Mouse (Mus musculus) gastrocnemius, postnatal 25 days (tissue): ENCODE results near the gene Lenep. TPM values are rescaled to one million over a fixed set of nuclear protein-coding genes. Genes with fewer than 3 reads are reported as not detected.

Experiments
- DNase-seq: peaks from one replicate; pipeline ENCODE4 v3.0.0; 2022
- total RNA-seq, 2 experiments: library from RNA; stranded (reverse); gene quantifications; 1 replicate in 1 of 2; 2 replicates in 1 of 2; pipeline ENCODE4 v1.2.3; 2021

The Lenep gene
- total RNA-seq, 2 experiments from 2014 or later: 1.2 TPM; not detected in 1

GRCm38 (mm10) chr3:89378394-89379067 is 24.1 kb downstream of the Lenep start:
- peak; percentile 87 for DNase-seq

DNA sequence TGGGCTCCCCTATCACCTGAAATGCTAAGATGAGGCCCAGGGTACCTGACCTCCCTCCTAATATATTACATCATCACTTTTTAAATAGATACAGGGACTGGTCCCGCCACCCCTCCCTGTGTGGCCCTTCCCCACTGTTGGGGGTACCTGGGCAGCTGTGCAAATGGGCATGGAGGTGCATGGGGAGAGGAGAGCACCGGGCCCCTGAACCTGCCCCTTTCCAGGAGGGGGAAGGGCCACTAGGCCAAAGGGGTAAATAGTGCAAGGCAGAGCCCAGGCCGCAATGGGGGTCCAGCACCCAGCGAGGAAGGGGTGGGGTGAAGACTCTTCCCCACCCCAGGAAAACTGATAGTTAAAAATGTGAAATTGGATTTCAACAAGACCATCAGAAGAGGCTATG is 24.8 kb downstream of the Lenep start:
- no peak for DNase-seq

GRCm38 (mm10) chr3:89373581-89374231 is 28.9 kb downstream of the Lenep start:
- no peak for DNase-seq

DNA sequence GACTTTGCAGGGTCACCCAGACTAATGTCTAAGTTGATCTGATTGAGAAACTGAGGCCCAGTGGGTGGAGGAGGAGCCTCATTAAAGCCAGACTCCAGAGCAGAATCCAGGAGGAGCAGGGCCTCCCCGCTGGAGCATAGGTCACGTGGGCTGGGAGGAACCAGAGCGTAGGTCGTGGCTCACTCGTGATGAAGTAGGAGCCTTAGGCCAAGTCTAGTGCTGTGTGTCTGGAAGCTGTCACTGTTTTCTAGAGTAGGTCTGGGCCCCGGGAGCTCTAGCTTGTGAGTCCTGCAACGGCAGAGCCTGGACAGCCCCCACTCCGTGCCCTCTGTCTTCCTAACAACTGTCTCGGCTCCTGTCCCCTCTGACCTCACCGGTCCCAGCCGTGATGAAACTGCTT is 35.3 kb downstream of the Lenep start:
- DNase-seq: no peak

GRCm38 (mm10) chr3:89365486-89366414 is 36.8 kb downstream of the Lenep start:
- no peak for DNase-seq

GRCm38 (mm10) chr3:89365153-89365485 is 37.5 kb downstream of the Lenep start, which contains the start of gene Dcst1:
Gene Dcst1, minus strand, starts transcription at chr3:89365253.
- no peak for DNase-seq

GRCm38 (mm10) chr3:89364631-89365030 is 38.0 kb downstream of the Lenep start:
- no peak for DNase-seq

GRCm38 (mm10) chr3:89361675-89362074 is 40.9 kb downstream of the Lenep start, which contains the start of gene Dcst2:
Gene Dcst2, plus strand, starts transcription at chr3:89361975.
- DNase-seq: no peak

DNA sequence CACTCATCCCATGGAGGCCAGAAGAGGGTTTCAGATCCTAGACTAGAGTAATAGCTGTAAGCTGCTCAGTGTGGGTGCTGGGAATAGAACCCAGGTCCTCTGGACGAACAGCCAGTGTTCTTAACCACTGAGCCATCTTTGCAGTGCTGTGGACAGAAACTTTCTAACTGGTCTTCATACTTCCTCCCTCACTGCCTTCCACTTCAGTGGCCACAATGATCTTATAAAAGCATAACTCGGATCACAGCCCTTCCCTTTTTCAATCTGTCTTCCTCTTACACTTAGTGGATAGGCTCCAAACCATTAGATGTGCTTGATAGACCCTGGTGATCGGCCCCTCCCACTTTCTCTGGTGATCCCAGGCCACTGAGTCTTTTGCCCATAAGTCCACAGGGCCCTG is 42.4 kb downstream of the Lenep start:
- no peak for DNase-seq

- no peak for DNase-seq
These were observed 43.0 kb downstream of the Lenep start for GRCm38 (mm10) chr3:89359630-89360029.

DNA sequence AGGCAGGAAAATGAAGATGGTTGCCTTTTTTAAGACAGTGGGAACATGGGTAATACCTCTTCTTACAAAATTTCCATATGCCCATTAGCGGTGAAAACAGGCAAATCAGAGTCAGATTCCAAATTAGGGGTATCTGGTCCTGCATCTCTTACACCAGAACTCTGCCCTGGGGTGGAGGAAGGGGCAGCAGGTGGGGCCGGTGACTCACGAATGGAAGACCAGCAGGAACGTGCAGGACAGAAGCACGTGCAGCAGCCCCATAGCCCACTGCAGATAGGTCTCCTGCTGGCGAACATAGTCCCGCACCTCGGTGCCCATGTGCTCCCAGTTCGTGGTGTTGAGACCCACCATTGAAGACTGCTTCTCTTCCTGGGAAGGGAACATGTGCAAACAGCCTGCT is 46.6 kb downstream of the Lenep start:
- no peak for DNase-seq

GRCm38 (mm10) chr3:89355512-89355902 is 47.1 kb downstream of the Lenep start:
- no peak for DNase-seq

- DNase-seq: peak; percentile 69
These were observed 47.6 kb downstream of the Lenep start for GRCm38 (mm10) chr3:89354816-89355511.

- no peak for DNase-seq
These were observed 51.3 kb downstream of the Lenep start for GRCm38 (mm10) chr3:89351271-89351670.

Other genes with a start within 250 kb of the Lenep start
- under 1 TPM in 1 of 2 experiments, not detected in 1; 0.43 TPM for gene Hcn3, start 242.6 kb downstream of the Lenep start, total RNA-seq
- 10 to 100 TPM; 16.0 to 16.3 TPM for gene Clk2, start 238.0 kb downstream of the Lenep start, total RNA-seq
- 10 to 100 TPM; 33.2 to 38.2 TPM for gene Scamp3, start 225.3 kb downstream of the Lenep start, total RNA-seq
- gene Fam189b, start 219.7 kb downstream of the Lenep start, total RNA-seq: 10 to 100 TPM; 13.4 to 16.4 TPM
- gene Gba, start 199.9 kb downstream of the Lenep start, total RNA-seq: 10 to 100 TPM; 14.6 to 23.6 TPM
- 10 to 100 TPM; 11.0 to 11.8 TPM for gene Thbs3, start 187.6 kb downstream of the Lenep start, total RNA-seq
- gene Mtx1, start 175.7 kb downstream of the Lenep start, total RNA-seq: 10 to 100 TPM; 42.2 to 47.6 TPM
- under 1 TPM; 0.38 to 0.51 TPM for gene Muc1, start 173.7 kb downstream of the Lenep start, total RNA-seq
- gene Krtcap2, start 156.8 kb downstream of the Lenep start, total RNA-seq: 10 to 100 TPM; 66.6 to 78.8 TPM
- gene Trim46, start 156.5 kb downstream of the Lenep start, total RNA-seq: under 1 TPM; 0.28 to 0.38 TPM
- gene Dpm3, start 143.4 kb downstream of the Lenep start, total RNA-seq: 10 to 100 TPM; 24.7 to 28.8 TPM
- gene Slc50a1, start 132.2 kb downstream of the Lenep start, total RNA-seq: 10 to 100 TPM in 1 of 2 experiments, 1 to 10 TPM in 1; 8.2 to 11.4 TPM
- 10 to 100 TPM; 10.2 to 12.8 TPM for gene Efna1, start 121.7 kb downstream of the Lenep start, total RNA-seq
- not detected for gene Efna3, start 79.8 kb downstream of the Lenep start, total RNA-seq
- gene Efna4, start 64.8 kb downstream of the Lenep start, total RNA-seq: under 1 TPM in 1 of 2 experiments, not detected in 1; 0.38 TPM
- 10 to 100 TPM; 21.9 to 24.6 TPM for gene Adam15, start 52.8 kb downstream of the Lenep start, total RNA-seq
- gene Dcst2, start 40.8 kb downstream of the Lenep start, total RNA-seq: not detected
- not detected for gene Dcst1, start 37.5 kb downstream of the Lenep start, total RNA-seq
- 10 to 100 TPM; 23.0 to 23.7 TPM for gene Zbtb7b, start 8.0 kb downstream of the Lenep start, total RNA-seq
- 10 to 100 TPM; 43.3 to 44.5 TPM for gene Flad1, start 9.1 kb upstream of the Lenep start, total RNA-seq
- gene Cks1b, start 15.6 kb upstream of the Lenep start, total RNA-seq: 1 to 10 TPM; 3.1 to 3.4 TPM
- 10 to 100 TPM; 21.1 to 23.8 TPM for gene Shc1, start 15.7 kb upstream of the Lenep start, total RNA-seq
- gene Pygo2, start 27.4 kb upstream of the Lenep start, total RNA-seq: 10 to 100 TPM in 1 of 2 experiments, 1 to 10 TPM in 1; 9.2 to 11.1 TPM
- 100 to 1,000 TPM; 179 to 196 TPM for gene Pbxip1, start 33.9 kb upstream of the Lenep start, total RNA-seq
- gene Pmvk, start 51.7 kb upstream of the Lenep start, total RNA-seq: 1 to 10 TPM; 5.3 to 7.4 TPM
- gene Kcnn3, start 117.4 kb upstream of the Lenep start, total RNA-seq: 1 to 10 TPM; 2.5 to 5.8 TPM